Mouse (Mus musculus): ENCODE results near the gene Got2.

Got2 gene

GRCm38 (mm10) chr8:95888285-95889136, at the start of gene Got2:
Got2 (minus strand) TSS chr8:95888547.
- peak; percentile 94 to 95 for DNase-seq

DNA sequence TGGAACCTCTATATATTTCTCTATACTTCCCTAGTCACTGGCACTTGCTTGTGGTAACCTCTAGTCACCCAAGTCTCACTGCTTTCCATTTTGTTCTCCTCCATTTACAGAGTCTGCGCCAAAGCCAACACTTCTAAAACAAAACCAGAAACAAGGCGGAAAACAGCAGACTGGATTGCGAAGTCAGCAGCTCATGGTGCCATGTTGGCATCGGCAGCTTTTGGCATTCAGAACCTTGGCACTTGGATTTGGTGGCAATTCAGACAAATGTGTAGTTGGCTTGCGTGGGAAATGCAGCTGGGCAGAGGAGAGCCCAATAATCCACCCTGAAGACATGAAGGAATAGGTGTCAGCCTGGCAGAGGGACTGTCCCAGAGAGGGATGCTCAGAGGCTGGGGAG, 44.5 kb upstream of the Got2 start:
- no peak for DNase-seq

GRCm38 (mm10) chr8:95929821-95930220, 41.5 kb upstream of the Got2 start:
- no peak for DNase-seq

GRCm38 (mm10) chr8:95916106-95916505, 27.8 kb upstream of the Got2 start:
- DNase-seq = peak; percentile 17 to 25

- peak; percentile 81 to 87 for DNase-seq
These were observed 26.7 kb upstream of the Got2 start for GRCm38 (mm10) chr8:95914905-95915643.

DNA sequence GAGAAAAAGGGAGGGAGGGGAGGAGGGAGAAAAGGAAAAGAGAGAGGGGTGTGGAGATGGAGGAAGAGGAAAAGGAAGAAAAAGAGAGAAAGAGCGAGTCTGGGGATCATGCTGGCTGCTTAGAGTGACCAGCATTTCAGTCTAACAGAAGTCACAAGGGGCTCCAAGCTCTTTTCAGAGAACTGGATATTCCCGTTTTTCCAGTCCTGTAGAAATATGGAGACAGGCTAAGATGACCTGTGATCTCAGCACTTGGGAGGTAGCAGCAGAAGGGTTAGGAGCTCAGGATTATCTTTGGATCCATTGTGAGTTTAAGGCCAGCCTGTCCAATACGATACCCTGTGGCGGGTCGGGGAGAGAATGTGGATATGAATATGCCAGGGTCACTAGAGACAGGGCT, 22.9 kb upstream of the Got2 start:
- DNase-seq = no peak

GRCm38 (mm10) chr8:95907885-95908284, 19.5 kb upstream of the Got2 start:
- DNase-seq = no peak

DNA sequence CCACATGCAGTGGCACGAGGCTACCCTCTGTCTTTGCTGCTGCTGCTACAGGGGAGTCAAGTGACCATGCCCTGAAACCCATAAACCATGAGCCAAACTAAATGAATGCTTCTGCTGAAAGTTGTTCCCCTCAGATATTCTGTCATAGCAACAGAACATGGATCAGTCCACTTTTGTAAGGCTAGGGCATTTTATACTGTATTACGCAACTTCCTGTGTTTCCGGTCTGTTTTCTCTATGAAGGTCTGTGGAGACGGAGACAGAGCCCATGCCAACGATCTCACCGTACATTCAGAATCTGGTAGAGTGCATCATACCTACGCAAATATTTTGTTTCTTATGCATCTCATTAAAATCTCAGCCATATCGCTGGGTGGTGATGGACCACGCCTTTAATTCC, 18.4 kb upstream of the Got2 start:
- no peak for DNase-seq

GRCm38 (mm10) chr8:95901864-95902263, 13.5 kb upstream of the Got2 start:
- no peak for DNase-seq

- DNase-seq = no peak
These were observed 5.4 kb upstream of the Got2 start for GRCm38 (mm10) chr8:95893701-95894100.

DNA sequence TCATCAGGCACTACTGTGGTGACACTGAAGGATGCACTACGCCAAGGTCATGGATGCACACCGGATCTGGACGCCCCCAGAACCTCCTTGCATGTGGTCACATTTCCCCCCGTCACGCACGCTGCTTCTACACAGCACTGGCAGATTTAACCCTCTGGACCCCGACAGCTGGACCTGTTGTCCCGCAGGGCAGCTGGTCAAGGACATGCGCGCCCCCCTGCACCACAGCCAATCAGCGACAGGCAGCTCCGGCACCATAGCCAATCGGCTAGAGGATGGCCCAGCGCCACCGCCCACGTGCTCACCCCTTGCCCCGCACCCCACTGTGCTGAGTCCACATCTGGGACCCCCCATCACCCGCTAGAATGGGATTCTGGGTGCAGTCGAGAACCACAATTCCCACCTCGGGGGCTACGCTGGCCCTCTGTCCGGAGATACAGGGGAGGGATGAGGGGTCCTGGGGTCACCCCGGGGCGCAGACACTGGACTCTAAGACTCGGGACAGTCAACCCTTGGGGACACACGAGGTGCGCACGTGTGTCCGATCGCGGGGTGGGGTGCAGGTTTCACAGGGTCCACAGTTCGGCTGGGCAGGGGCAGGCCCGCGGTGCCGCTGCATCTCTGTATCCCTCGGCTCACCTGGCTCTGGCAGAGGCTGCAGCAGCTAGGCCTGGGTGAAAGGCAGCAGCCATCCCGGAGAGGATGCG, 616 bp downstream of the Got2 start:
- peak; percentile 84 to 87 for DNase-seq

DNA sequence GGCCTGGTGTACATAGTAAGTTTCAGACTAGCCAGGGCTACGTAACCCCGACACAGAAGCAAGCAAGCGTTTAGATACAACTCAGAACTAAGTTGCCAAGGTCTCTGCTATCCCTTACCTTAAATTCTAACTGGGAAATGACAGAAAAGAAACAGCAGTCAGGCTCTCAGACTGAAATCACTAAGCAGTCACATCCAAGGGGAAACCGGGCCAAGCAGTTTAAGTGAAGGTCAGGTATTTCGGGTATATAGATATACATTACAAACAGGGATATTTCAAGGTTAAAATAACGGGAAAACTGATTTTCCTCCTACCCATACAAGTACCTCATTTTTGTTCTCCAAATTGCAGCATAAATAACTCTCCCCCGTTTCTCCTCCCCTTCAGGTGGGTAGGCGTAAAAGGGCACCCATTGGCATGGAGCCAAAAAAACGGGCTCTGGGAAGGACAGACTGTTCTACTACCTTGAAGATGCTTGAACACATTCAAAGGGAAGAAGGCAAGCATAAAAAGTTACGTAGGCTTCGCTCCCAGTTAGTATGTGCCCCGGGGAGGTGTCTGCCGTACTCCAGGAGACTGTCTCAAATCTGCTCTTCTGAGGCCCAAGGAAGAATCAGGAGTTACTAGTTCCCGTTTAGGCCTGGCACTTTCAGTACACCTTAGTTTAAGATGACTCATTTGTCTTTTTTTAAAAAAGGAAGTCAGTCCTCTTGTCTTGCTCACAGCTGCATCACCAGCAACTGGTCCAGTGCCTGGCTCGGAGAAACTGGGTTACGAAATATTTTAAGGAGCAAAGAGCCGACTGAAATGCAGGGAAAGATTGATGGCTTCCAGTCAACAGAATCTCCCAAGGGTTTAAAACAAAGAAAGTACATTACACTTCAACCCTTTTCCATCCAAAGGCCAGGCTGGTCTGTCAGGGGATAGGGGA, 1.4 kb downstream of the Got2 start:
- DNase-seq = peak; percentile 36 to 43

- no peak for DNase-seq
These were observed 2.4 kb downstream of the Got2 start for GRCm38 (mm10) chr8:95885966-95886365.

- DNase-seq = no peak
These were observed 3.0 kb downstream of the Got2 start for GRCm38 (mm10) chr8:95885271-95885841.

DNA sequence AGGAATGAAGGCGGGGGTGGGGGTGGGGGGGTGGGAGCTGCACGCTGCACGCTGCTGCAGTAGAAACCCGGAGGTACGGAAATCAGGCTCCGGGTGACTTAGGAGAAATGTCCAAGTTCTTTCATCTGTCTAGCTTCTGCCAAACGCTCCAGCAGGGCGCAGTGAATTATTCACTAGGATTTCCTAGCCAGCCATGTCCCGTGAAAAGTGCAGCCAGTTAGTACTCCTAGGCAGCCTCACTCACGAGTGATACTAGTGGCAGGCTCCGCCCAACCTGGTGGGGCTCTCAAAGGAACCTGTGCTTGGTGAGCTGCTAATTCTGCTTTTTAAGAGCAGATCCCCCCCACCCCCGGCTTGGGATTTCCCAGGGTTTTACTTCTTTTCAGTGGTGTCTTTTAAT, 3.9 kb downstream of the Got2 start:
- no peak for DNase-seq

DNA sequence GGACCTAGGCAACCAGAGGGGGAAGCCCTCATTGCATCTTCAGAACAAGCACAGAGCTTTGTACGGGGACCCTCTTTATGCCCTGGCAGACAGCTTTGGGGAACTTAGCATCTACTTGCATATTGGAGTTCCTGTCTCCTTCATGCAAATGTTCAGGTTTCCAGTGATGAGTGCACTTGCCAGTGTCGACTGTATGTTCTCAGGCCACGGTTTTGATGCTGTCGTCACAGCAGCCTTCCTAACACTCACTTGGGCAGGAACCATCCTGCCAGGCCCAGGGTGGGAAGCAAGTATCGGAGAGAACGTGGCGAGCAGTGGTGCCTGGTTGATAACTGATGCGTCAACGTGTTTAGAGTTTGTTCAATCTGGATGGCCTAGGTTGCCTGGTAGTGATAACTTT, 6.2 kb downstream of the Got2 start:
- DNase-seq = no peak

- DNase-seq = no peak
These were observed 6.8 kb downstream of the Got2 start for GRCm38 (mm10) chr8:95881576-95881975.

- DNase-seq = no peak
These were observed 8.5 kb downstream of the Got2 start for GRCm38 (mm10) chr8:95879823-95880222.

DNA sequence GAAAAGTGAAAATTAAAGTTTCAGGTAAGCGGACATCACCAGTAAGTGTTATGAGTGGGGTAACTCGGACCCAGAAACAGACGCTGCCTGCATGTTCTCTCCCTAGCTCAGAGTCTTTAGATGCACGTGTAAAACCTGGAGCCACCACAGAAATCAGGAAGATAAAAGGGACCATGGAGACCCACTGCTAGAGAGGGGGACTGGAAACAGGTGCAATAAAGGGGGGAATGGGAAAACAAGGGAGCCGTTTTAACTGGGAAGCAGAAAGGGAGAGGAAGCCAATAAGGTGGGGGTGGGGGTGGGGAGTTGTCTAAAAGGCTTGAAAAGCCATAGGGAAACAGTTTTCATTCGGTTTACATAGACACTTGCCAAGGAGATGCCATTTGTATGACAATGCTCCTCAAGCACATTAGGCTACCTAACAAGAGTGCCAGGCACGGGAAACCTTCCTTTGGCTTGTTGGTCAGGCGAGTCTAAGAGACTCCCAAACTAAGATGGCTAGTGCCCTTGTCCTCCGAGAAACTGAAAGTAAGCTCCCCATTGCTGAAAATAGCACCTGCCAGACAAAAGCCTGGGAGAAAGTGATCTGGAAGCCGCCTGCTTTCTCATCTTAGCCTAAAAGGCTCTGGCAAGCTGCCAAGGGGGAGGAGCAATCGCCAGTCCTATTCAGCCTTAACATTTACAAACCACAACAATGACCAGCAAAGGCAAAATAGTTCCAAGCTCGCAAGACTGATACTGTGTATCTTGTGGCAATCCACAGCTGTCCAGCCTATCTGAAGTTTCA, 10.0 kb downstream of the Got2 start:
- peak; percentile 30 to 35 for DNase-seq

DNA sequence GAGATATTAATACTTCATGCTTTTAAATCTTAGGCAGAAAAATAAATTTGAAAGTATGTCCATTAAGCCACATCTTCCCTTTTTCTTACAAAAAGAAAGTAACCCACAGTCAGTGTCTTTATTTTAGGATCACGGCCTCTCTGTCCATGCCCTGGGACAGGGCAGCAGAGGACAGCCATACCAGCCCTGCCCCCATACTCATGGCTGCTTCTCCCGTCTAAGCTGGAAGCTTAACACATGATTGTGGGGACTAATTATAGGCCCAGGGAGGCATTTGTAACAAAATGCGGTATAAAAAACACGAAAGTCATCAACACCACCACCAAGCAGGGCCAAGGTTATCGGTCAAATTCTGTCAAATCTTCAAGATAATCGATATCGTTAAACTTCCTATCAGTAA, 13.1 kb downstream of the Got2 start:
- DNase-seq = no peak

DNA sequence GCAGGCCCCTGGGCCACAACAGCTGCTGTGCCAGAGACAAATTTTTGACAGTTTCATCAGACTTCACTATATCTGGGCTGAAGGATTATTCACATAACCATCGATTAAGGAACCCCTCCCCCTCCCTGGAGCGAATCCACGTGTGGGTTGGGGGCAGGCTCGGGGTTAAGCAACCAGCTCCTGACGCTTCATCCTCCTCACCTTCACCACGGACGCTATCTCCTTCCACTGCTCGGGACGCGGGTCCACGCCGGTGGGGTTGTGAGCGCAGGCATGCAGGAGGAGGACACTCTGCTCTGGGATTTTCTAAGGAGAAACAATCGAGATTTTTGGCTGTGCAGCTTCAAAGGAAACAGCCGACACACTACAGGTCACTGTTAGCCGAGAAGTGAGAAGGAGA, 16.7 kb downstream of the Got2 start:
- DNase-seq = no peak
